Mouse (Mus musculus) monocyte, adult 59 days (primary cell): Measurements from ENCODE around the gene Stfa3. TPM values are rescaled to one million over a fixed set of nuclear protein-coding genes. Genes with fewer than 3 reads are reported as not detected.

ENCODE experiments used
- total RNA-seq, 2 experiments: library from RNA; stranded (reverse); gene quantifications; one replicate each; pipeline ENCODE4 v1.2.4; 2023

The Stfa3 gene
- not detected for total RNA-seq

GRCm38 (mm10) chr16:36455342-36455802 is at the start of gene Stfa3:
TSS of gene Stfa3 (minus strand) at chr16:36455392.

GRCm38 (mm10) chr16:36408357-36408756 is 46.8 kb downstream of the Stfa3 start, which contains the start of gene Stfa2:
TSS of gene Stfa2 (minus strand) at chr16:36408457.

Other genes starting within 250 kb of the Stfa3 start
- not detected for gene Gm5416, start 245.0 kb downstream of the Stfa3 start, total RNA-seq
- gene 2010005H15Rik, start 233.9 kb downstream of the Stfa3 start, total RNA-seq: not detected
- not detected for gene Stfa1, start 178.4 kb downstream of the Stfa3 start, total RNA-seq
- not detected for gene BC117090, start 121.1 kb downstream of the Stfa3 start, total RNA-seq
- gene BC100530, start 87.6 kb downstream of the Stfa3 start, total RNA-seq: not detected
- not detected for gene Stfa2, start 46.9 kb downstream of the Stfa3 start, total RNA-seq
- gene Casr, start 106.7 kb upstream of the Stfa3 start, total RNA-seq: not detected
- 100 to 1,000 TPM; 187 to 206 TPM for gene Cd86, start 210.7 kb upstream of the Stfa3 start, total RNA-seq
- 1 to 10 TPM; 3.0 to 3.2 TPM for gene Ildr1, start 238.6 kb upstream of the Stfa3 start, total RNA-seq